Mouse (Mus musculus): ENCODE measurements around the gene Pip4k2a. TPM values are rescaled to one million over a fixed set of nuclear protein-coding genes. Genes with fewer than 3 reads are reported as not detected.

Pip4k2a gene
- polyA plus RNA-seq, 1 experiment = 39.5 TPM

GRCm38 (mm10) chr2:18860686-18861085 lies 137.2 kb downstream of the Pip4k2a start:
- no peaks in the 10 kb centered on the region for H3K27me3 ChIP-seq (replicated peaks)
- no peak for TF ChIP-seq GATA1 (IDR thresholded peaks at IDR 0.05; ENCODE audit: borderline replicate concordance, low read length)
- peaks cover 92% of the 10 kb centered on the region for H3K36me3 ChIP-seq (replicated peaks; ENCODE audit: low read length)
- H3K4me3 ChIP-seq (replicated peaks) = no peak overlapping the region
- H3K9me3 ChIP-seq = no peaks in the 10 kb centered on the region
- peaks cover 10% of the 10 kb centered on the region; the same call in 1 of the 2 replicates for H3K4me1 ChIP-seq

GRCm38 (mm10) chr2:18857952-18858351 lies 140.0 kb downstream of the Pip4k2a start:
- Histone ChIP-seq H3K36me3 (replicated peaks; ENCODE audit: low read length) (peaks cover 91% of the 10 kb centered on the region), H3K27me3 (replicated peaks) (no peaks in the 10 kb centered on the region), H3K9me3 (no peaks in the 10 kb centered on the region), H3K4me3 (replicated peaks) (no peak overlapping the region), H3K4me1 (peaks cover 12% of the 10 kb centered on the region)
- TF ChIP-seq GATA1 (IDR thresholded peaks at IDR 0.05; ENCODE audit: borderline replicate concordance, low read length) (no peak), FLI1 (IDR thresholded peaks at IDR 0.05; ENCODE audit: low read length) (no peak)

- H3K27me3 ChIP-seq (replicated peaks) = no peaks in the 10 kb centered on the region
- H3K4me1 ChIP-seq = peaks cover 9% of the 10 kb centered on the region
- no peaks in the 10 kb centered on the region for H3K9me3 ChIP-seq
- peaks cover 92% of the 10 kb centered on the region for H3K36me3 ChIP-seq (replicated peaks; ENCODE audit: low read length)
- TF ChIP-seq FLI1 (IDR thresholded peaks at IDR 0.05; ENCODE audit: low read length) (no peak), GATA1 (IDR thresholded peaks at IDR 0.05; ENCODE audit: borderline replicate concordance, low read length) (no peak)
- H3K4me3 ChIP-seq (replicated peaks) = no peak overlapping the region
Measured at GRCm38 (mm10) chr2:18856461-18856860, 141.5 kb downstream of the Pip4k2a start.

- Histone ChIP-seq H3K9me3 (no peaks in the 10 kb centered on the region), H3K4me1 (peaks cover 9% of the 10 kb centered on the region), H3K36me3 (replicated peaks; ENCODE audit: low read length) (peaks cover 90% of the 10 kb centered on the region), H3K4me3 (replicated peaks) (no peak overlapping the region), H3K27me3 (replicated peaks) (no peaks in the 10 kb centered on the region)
- no peak for TF ChIP-seq FLI1 (IDR thresholded peaks at IDR 0.05; ENCODE audit: low read length)
- no peak for TF ChIP-seq GATA1 (IDR thresholded peaks at IDR 0.05; ENCODE audit: borderline replicate concordance, low read length)
Measured at GRCm38 (mm10) chr2:18855246-18855645, 142.7 kb downstream of the Pip4k2a start.

GRCm38 (mm10) chr2:18853345-18853744 lies 144.6 kb downstream of the Pip4k2a start:
- Histone ChIP-seq H3K4me3 (replicated peaks) (no peak overlapping the region), H3K36me3 (replicated peaks; ENCODE audit: low read length) (peaks cover 94% of the 10 kb centered on the region), H3K27me3 (replicated peaks) (no peaks in the 10 kb centered on the region), H3K9me3 (no peaks in the 10 kb centered on the region), H3K4me1 (peaks cover 9% of the 10 kb centered on the region)
- TF ChIP-seq GATA1 (IDR thresholded peaks at IDR 0.05; ENCODE audit: borderline replicate concordance, low read length) = no peak
- TF ChIP-seq FLI1 (IDR thresholded peaks at IDR 0.05; ENCODE audit: low read length) = no peak

- H3K27me3 ChIP-seq (replicated peaks) = no peaks in the 10 kb centered on the region
- H3K9me3 ChIP-seq = no peaks in the 10 kb centered on the region
- TF ChIP-seq FLI1 (IDR thresholded peaks at IDR 0.05; ENCODE audit: low read length) (no peak), GATA1 (IDR thresholded peaks at IDR 0.05; ENCODE audit: borderline replicate concordance, low read length) (no peak)
- H3K4me1 ChIP-seq = peaks cover 9% of the 10 kb centered on the region
- peaks cover 96% of the 10 kb centered on the region for H3K36me3 ChIP-seq (replicated peaks; ENCODE audit: low read length)
- H3K4me3 ChIP-seq (replicated peaks) = no peak overlapping the region
Measured at GRCm38 (mm10) chr2:18850657-18851056, 147.3 kb downstream of the Pip4k2a start.

GRCm38 (mm10) chr2:18848074-18848629 lies 149.8 kb downstream of the Pip4k2a start:
- peaks cover 97% of the 10 kb centered on the region for H3K36me3 ChIP-seq (replicated peaks; ENCODE audit: low read length)
- H3K27me3 ChIP-seq (replicated peaks) = no peaks in the 10 kb centered on the region
- H3K9me3 ChIP-seq = no peaks in the 10 kb centered on the region
- no peaks in the 10 kb centered on the region for H3K4me1 ChIP-seq
- no peak overlapping the region for H3K4me3 ChIP-seq (replicated peaks)
- TF ChIP-seq GATA1 (IDR thresholded peaks at IDR 0.05; ENCODE audit: borderline replicate concordance, low read length) (no peak), FLI1 (IDR thresholded peaks at IDR 0.05; ENCODE audit: low read length) (no peak)

GRCm38 (mm10) chr2:18842527-18842926 lies 155.4 kb downstream of the Pip4k2a start:
- Histone ChIP-seq H3K27me3 (replicated peaks) (no peaks in the 10 kb centered on the region), H3K4me1 (peaks cover 2% of the 10 kb centered on the region), H3K9me3 (no peaks in the 10 kb centered on the region), H3K4me3 (replicated peaks) (no peak overlapping the region), H3K36me3 (replicated peaks; ENCODE audit: low read length) (peaks cover 86% of the 10 kb centered on the region)
- TF ChIP-seq GATA1 (IDR thresholded peaks at IDR 0.05; ENCODE audit: borderline replicate concordance, low read length) (no peak), FLI1 (IDR thresholded peaks at IDR 0.05; ENCODE audit: low read length) (no peak)

- H3K4me1 ChIP-seq = peaks cover 17% of the 10 kb centered on the region
- H3K27me3 ChIP-seq (replicated peaks) = no peaks in the 10 kb centered on the region
- H3K4me3 ChIP-seq (replicated peaks) = no peak overlapping the region
- peaks cover 73% of the 10 kb centered on the region for H3K36me3 ChIP-seq (replicated peaks; ENCODE audit: low read length)
- H3K9me3 ChIP-seq = no peaks in the 10 kb centered on the region
- TF ChIP-seq FLI1 (IDR thresholded peaks at IDR 0.05; ENCODE audit: low read length) (no peak), GATA1 (IDR thresholded peaks at IDR 0.05; ENCODE audit: borderline replicate concordance, low read length) (no peak)
Measured at GRCm38 (mm10) chr2:18841051-18841450, 156.9 kb downstream of the Pip4k2a start.

- H3K27me3 ChIP-seq (replicated peaks) = no peaks in the 10 kb centered on the region
- no peak overlapping the region for H3K4me3 ChIP-seq (replicated peaks)
- H3K9me3 ChIP-seq = no peaks in the 10 kb centered on the region
- TF ChIP-seq FLI1 (IDR thresholded peaks at IDR 0.05; ENCODE audit: low read length) = no peak
- TF ChIP-seq GATA1 (IDR thresholded peaks at IDR 0.05; ENCODE audit: borderline replicate concordance, low read length) = no peak
- H3K4me1 ChIP-seq = peaks cover 21% of the 10 kb centered on the region
- H3K36me3 ChIP-seq (replicated peaks; ENCODE audit: low read length) = peaks cover 58% of the 10 kb centered on the region
Measured at GRCm38 (mm10) chr2:18839532-18839931, 158.4 kb downstream of the Pip4k2a start.

Data from megakaryocyte, embryonic 14.5 days (primary cell).